Mouse (Mus musculus): ENCODE measurements at regions not wholly inside any gene's neighbourhood (a gene's known extent, or its start where the extent isn't known, plus 50 kb on each side); places are given as distances from the start of the nearest gene placed in this dataset.

GRCm38 (mm10) chr2:105507160-105507559 lies 108.0 kb upstream of the Rcn1 start:
- Histone ChIP-seq H3K9me3 (no peaks in the 10 kb centered on the region), H3K27me3 (replicated peaks) (no peaks in the 10 kb centered on the region), H3K27ac (no peak overlapping the region), H3K4me2 (replicated peaks) (no peak overlapping the region), H3K9ac (no peak overlapping the region), H3K36me3 (no peaks in the 10 kb centered on the region), H3K4me1 (replicated peaks) (no peaks in the 10 kb centered on the region), H3K4me3 (replicated peaks) (no peak overlapping the region)
- 24% methylated on average over 4 of the region's 4 CpGs for WGBS
- no peak for ATAC-seq

- Histone ChIP-seq H3K27me3 (replicated peaks) (no peaks in the 10 kb centered on the region), H3K4me1 (replicated peaks) (no peaks in the 10 kb centered on the region), H3K4me3 (replicated peaks) (no peak overlapping the region), H3K9ac (no peak overlapping the region), H3K36me3 (no peaks in the 10 kb centered on the region), H3K4me2 (replicated peaks) (no peak overlapping the region), H3K27ac (no peak overlapping the region), H3K9me3 (no peaks in the 10 kb centered on the region)
- ATAC-seq = no peak
- WGBS = 83% methylated on average over 4 of the region's 4 CpGs
Measured at GRCm38 (mm10) chr2:105510816-105511215, 111.7 kb upstream of the Rcn1 start.

GRCm38 (mm10) chr2:105511690-105512089 lies 112.6 kb upstream of the Rcn1 start:
- no peaks in the 10 kb centered on the region for H3K9me3 ChIP-seq
- no peak overlapping the region for H3K4me3 ChIP-seq (replicated peaks)
- H3K4me1 ChIP-seq (replicated peaks) = no peaks in the 10 kb centered on the region
- no peak for ATAC-seq
- 74% methylated on average over 4 of the region's 4 CpGs for WGBS
- H3K27me3 ChIP-seq (replicated peaks) = no peaks in the 10 kb centered on the region
- H3K4me2 ChIP-seq (replicated peaks) = no peak overlapping the region
- H3K36me3 ChIP-seq = no peaks in the 10 kb centered on the region
- H3K9ac ChIP-seq = no peak overlapping the region
- H3K27ac ChIP-seq = no peak overlapping the region

GRCm38 (mm10) chr2:105514226-105514625 lies 115.1 kb upstream of the Rcn1 start:
- Histone ChIP-seq H3K9me3 (no peaks in the 10 kb centered on the region), H3K4me3 (replicated peaks) (no peak overlapping the region), H3K27ac (no peak overlapping the region), H3K4me2 (replicated peaks) (no peak overlapping the region), H3K27me3 (replicated peaks) (no peaks in the 10 kb centered on the region), H3K36me3 (no peaks in the 10 kb centered on the region), H3K4me1 (replicated peaks) (no peaks in the 10 kb centered on the region), H3K9ac (no peak overlapping the region)
- ATAC-seq = no peak
- 79% methylated on average over 1 of the region's 1 CpGs for WGBS

GRCm38 (mm10) chr2:105514881-105515280 lies 115.8 kb upstream of the Rcn1 start:
- ATAC-seq = no peak
- no peaks in the 10 kb centered on the region for H3K9me3 ChIP-seq
- 76% methylated on average over 3 of the region's 3 CpGs for WGBS
- no peaks in the 10 kb centered on the region for H3K36me3 ChIP-seq
- H3K4me2 ChIP-seq (replicated peaks) = no peak overlapping the region
- H3K4me3 ChIP-seq (replicated peaks) = no peak overlapping the region
- no peaks in the 10 kb centered on the region for H3K27me3 ChIP-seq (replicated peaks)
- H3K27ac ChIP-seq = no peak overlapping the region
- H3K9ac ChIP-seq = no peak overlapping the region
- no peaks in the 10 kb centered on the region for H3K4me1 ChIP-seq (replicated peaks)

- Histone ChIP-seq H3K36me3 (no peaks in the 10 kb centered on the region), H3K9ac (no peak overlapping the region), H3K4me3 (replicated peaks) (no peak overlapping the region), H3K4me2 (replicated peaks) (no peak overlapping the region), H3K27ac (no peak overlapping the region), H3K9me3 (no peaks in the 10 kb centered on the region), H3K4me1 (replicated peaks) (no peaks in the 10 kb centered on the region), H3K27me3 (replicated peaks) (no peaks in the 10 kb centered on the region)
- 85% methylated on average over 3 of the region's 3 CpGs for WGBS
- ATAC-seq = no peak
Measured at GRCm38 (mm10) chr2:105515326-105515725, 116.2 kb upstream of the Rcn1 start.

- Histone ChIP-seq H3K4me1 (replicated peaks) (no peaks in the 10 kb centered on the region), H3K4me3 (replicated peaks) (no peak overlapping the region), H3K27ac (no peak overlapping the region), H3K9ac (no peak overlapping the region), H3K27me3 (replicated peaks) (no peaks in the 10 kb centered on the region), H3K9me3 (no peaks in the 10 kb centered on the region), H3K4me2 (replicated peaks) (no peak overlapping the region), H3K36me3 (no peaks in the 10 kb centered on the region)
- 67% methylated on average over 6 of the region's 6 CpGs for WGBS
- ATAC-seq = no peak
Measured at GRCm38 (mm10) chr2:105516267-105517133, 117.4 kb upstream of the Rcn1 start.

GRCm38 (mm10) chr2:105521841-105522240 lies 122.7 kb upstream of the Rcn1 start:
- WGBS = 29% methylated on average over 4 of the region's 4 CpGs
- ATAC-seq = no peak
- Histone ChIP-seq H3K9me3 (no peaks in the 10 kb centered on the region), H3K27ac (no peak overlapping the region), H3K9ac (no peak overlapping the region), H3K4me2 (replicated peaks) (no peak overlapping the region), H3K4me3 (replicated peaks) (no peak overlapping the region), H3K36me3 (no peaks in the 10 kb centered on the region), H3K27me3 (replicated peaks) (no peaks in the 10 kb centered on the region), H3K4me1 (replicated peaks) (no peaks in the 10 kb centered on the region)

- Histone ChIP-seq H3K4me2 (replicated peaks) (no peak overlapping the region), H3K27ac (no peak overlapping the region), H3K36me3 (no peaks in the 10 kb centered on the region), H3K4me3 (replicated peaks) (no peak overlapping the region), H3K9me3 (no peaks in the 10 kb centered on the region), H3K9ac (no peak overlapping the region), H3K27me3 (replicated peaks) (no peaks in the 10 kb centered on the region), H3K4me1 (replicated peaks) (no peaks in the 10 kb centered on the region)
- ATAC-seq = no peak
- 10% methylated on average over 5 of the region's 5 CpGs for WGBS
Measured at GRCm38 (mm10) chr2:105523297-105523802, 124.2 kb upstream of the Rcn1 start.

- no peak overlapping the region for H3K4me3 ChIP-seq (replicated peaks)
- ATAC-seq = no peak
- no peak overlapping the region for H3K9ac ChIP-seq
- H3K9me3 ChIP-seq = no peaks in the 10 kb centered on the region
- WGBS = 78% methylated on average over 7 of the region's 7 CpGs
- no peaks in the 10 kb centered on the region for H3K4me1 ChIP-seq (replicated peaks)
- no peak overlapping the region for H3K4me2 ChIP-seq (replicated peaks)
- H3K36me3 ChIP-seq = no peaks in the 10 kb centered on the region
- H3K27ac ChIP-seq = no peak overlapping the region
- no peaks in the 10 kb centered on the region for H3K27me3 ChIP-seq (replicated peaks)
Measured at GRCm38 (mm10) chr2:105525111-105525610, 126.0 kb upstream of the Rcn1 start.

GRCm38 (mm10) chr2:105528535-105528934 lies 129.4 kb upstream of the Rcn1 start:
- Histone ChIP-seq H3K4me2 (replicated peaks) (no peak overlapping the region), H3K4me3 (replicated peaks) (no peak overlapping the region), H3K9ac (no peak overlapping the region), H3K36me3 (no peaks in the 10 kb centered on the region), H3K9me3 (no peaks in the 10 kb centered on the region), H3K4me1 (replicated peaks) (no peaks in the 10 kb centered on the region), H3K27me3 (replicated peaks) (no peaks in the 10 kb centered on the region), H3K27ac (no peak overlapping the region)
- ATAC-seq = no peak
- WGBS = 89% methylated on average over 8 of the region's 8 CpGs

- Histone ChIP-seq H3K9me3 (no peaks in the 10 kb centered on the region), H3K4me3 (replicated peaks) (no peak overlapping the region), H3K27me3 (replicated peaks) (no peaks in the 10 kb centered on the region), H3K27ac (no peak overlapping the region), H3K36me3 (no peaks in the 10 kb centered on the region), H3K4me2 (replicated peaks) (no peak overlapping the region), H3K4me1 (replicated peaks) (no peaks in the 10 kb centered on the region), H3K9ac (no peak overlapping the region)
- no peak for ATAC-seq
- WGBS = 71% methylated on average over 13 of the region's 13 CpGs
Measured at GRCm38 (mm10) chr2:105544099-105544498, 124.6 kb upstream of the Pax6 start.

GRCm38 (mm10) chr2:105552092-105552491 lies 116.6 kb upstream of the Pax6 start:
- H3K27me3 ChIP-seq (replicated peaks) = no peaks in the 10 kb centered on the region
- no peak; the same call in 1 of the 2 replicates for ATAC-seq
- no peak overlapping the region for H3K27ac ChIP-seq
- H3K36me3 ChIP-seq = no peaks in the 10 kb centered on the region
- no peaks in the 10 kb centered on the region for H3K9me3 ChIP-seq
- no peak overlapping the region for H3K9ac ChIP-seq
- no peaks in the 10 kb centered on the region for H3K4me1 ChIP-seq (replicated peaks)
- no peak overlapping the region for H3K4me2 ChIP-seq (replicated peaks)
- H3K4me3 ChIP-seq (replicated peaks) = no peak overlapping the region
- WGBS = 40% methylated on average over 2 of the region's 2 CpGs

Data from intestine, embryonic 15.5 days (tissue).